Mouse (Mus musculus): ENCODE results near the gene C1qb. TPM values are rescaled to one million over a fixed set of nuclear protein-coding genes. Genes with fewer than 3 reads are reported as not detected.

The C1qb gene
- total RNA-seq (2023; ENCODE audit: inconsistent age) = 10.2 to 19.7 TPM (median 13.7 TPM) in 4 replicates

DNA sequence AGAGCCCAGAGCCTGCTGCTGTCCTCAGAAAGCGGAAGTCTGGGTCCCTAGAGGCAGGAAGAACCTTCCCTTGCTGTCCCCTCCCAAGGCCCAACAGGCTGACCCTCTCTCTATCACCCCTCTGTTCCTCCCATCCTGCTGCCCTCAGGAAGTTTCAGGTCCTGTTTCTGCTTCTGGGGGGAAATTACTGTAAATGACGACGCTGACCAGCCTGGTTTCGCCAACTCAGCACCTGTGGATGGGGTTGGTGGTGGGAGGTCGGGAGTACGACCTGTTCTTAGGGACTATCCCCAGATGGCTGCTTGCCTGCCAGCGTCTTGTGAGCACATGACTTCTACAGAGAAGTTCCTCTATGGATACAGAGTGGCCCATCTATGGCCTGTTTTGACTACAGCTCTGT lies at the start of gene C1qb:
Gene C1qb (minus strand): TSS at position 87 of the 400 bp plus-strand sequence.

GRCm38 (mm10) chr4:136898637-136899036 lies 12.7 kb upstream of the C1qb start, which contains the start of gene C1qa:
TSS of gene C1qa (minus strand) at chr4:136898803.

DNA sequence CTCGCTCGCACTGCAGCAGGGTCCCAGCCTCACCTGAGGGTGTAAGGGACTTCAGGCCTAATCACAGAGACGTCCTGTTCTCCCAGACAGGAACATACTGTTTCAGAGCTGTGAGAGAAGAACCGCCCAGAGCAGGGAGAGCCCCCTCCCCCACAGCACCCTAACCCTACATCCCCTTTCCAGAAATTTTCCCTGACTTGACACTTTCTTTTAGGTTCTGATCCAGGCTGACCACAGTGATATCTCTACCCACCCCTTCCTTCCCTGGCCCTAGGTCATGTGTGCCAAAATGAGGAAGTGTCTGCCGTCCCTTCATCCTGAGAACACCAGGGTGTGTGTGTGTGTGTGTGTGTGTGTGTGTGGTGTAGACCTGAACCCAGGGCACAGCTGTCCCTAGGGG lies 6.8 kb upstream of the C1qb start, which contains the start of gene C1qc:
Gene C1qc (minus strand): TSS at position 255 of the 400 bp plus-strand sequence.

DNA sequence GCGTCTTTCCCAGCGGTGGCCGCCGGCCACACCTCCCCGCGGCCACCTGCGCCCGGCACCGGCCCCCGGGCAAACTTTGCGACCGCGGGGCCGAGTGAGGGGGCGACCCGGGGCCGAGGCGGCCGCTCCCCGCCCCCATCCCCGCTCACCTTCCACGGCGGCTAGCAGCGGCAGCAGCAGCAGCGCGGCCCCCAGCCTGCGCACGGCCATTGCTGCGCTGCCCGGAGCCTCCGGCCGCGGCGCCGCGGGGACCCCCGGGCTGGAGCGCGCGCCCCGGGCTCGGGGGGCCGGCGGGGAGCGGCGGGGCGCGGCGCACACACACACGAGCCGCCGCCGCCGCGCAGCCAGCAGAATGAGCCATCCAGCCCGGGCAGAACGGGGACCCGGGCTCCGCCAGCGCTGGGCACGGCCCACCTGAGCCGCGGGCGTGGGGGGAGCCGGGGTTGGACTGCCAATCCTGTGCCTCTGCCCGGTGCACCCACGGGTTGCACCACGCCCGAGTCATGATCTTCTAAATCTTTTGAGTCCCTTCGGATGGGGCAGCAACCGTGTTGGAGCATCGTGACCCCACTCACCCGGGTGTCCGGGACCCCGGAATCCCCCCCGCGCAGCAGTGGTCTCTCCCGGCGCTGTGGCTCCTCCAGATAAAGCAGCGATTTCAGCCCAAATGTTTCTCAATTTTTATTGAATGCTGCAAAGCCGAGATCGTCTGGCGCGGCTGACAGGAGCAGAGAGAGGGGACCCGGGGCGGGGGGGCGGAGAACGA lies 50.2 kb downstream of the C1qb start, which contains the start of gene Ephb2:
Gene Ephb2 (minus strand): TSS at position 368 of the 766 bp plus-strand sequence.

Other genes with a start within 250 kb of the C1qb start
- gene Ephb2, start 50.2 kb downstream of the C1qb start, total RNA-seq (2023; ENCODE audit: inconsistent age) = not detected in 4 replicates
- 7.0 to 19.1 TPM (median 13.5 TPM) in 4 replicates for gene C1qc, start 6.9 kb upstream of the C1qb start, total RNA-seq (2023; ENCODE audit: inconsistent age)
- gene C1qa, start 12.6 kb upstream of the C1qb start, total RNA-seq (2023; ENCODE audit: inconsistent age) = 8.4 to 19.9 TPM (median 11.4 TPM) in 4 replicates
- gene Epha8, start 70.6 kb upstream of the C1qb start, total RNA-seq (2023; ENCODE audit: inconsistent age) = not detected in 4 replicates
- gene Zbtb40, start 162.6 kb upstream of the C1qb start, total RNA-seq (2023; ENCODE audit: inconsistent age) = 24.9 to 25.6 TPM (median 25.1 TPM) in 4 replicates

All from B cell, adult (primary cell).